Mouse (Mus musculus) MEL (cell line): Measurements from ENCODE around the gene Gm5485. TPM values are rescaled to one million over a fixed set of nuclear protein-coding genes. Genes with fewer than 3 reads are reported as not detected.

Experiments
- DNase-seq: peaks from one replicate; pipeline ENCODE4 v3.0.0; 2011; ENCODE audit warnings: low read depth, low spot score
- H3K27ac ChIP-seq: 2 replicates; pipeline ENCODE4 v1.5.1; 2012; ENCODE audit warnings: low read depth, mild to moderate bottlenecking, control low read depth, low read length, moderate library complexity; ENCODE audit not compliant: control insufficient read depth
- H3K27me3 ChIP-seq, 2 experiments: fragments of 150-350 bp in 1 of 2; sonication (generic) in 1 of 2; 2 replicates each; pipeline ENCODE4 v1.6.1; 2012; ENCODE audit warnings: low read length in 2 of 2, mild to moderate bottlenecking in 2 of 2, improper control_type of control experiment in 1 of 2, moderate library complexity in 1 of 2; ENCODE audit not compliant: insufficient read depth in 2 of 2, control insufficient read depth in 1 of 2
- H3K36me3 ChIP-seq, 2 experiments: 2 replicates each; pipeline ENCODE4 v1.6.1; 2012 to 2014; ENCODE audit warnings: low read length in 2 of 2, improper control_type of control experiment in 1 of 2, inconsistent platforms in 1 of 2, mild to moderate bottlenecking in 1 of 2; ENCODE audit not compliant: insufficient read depth in 2 of 2, control insufficient read depth in 1 of 2
- H3K4me1 ChIP-seq, 2 experiments: fragments of 150-350 bp in 1 of 2; sonication (generic) in 1 of 2; 2 replicates each; pipeline ENCODE4 v1.6.1; 2012; ENCODE audit warnings: low read length in 2 of 2, improper control_type of control experiment in 1 of 2, mild to moderate bottlenecking in 1 of 2; ENCODE audit not compliant: insufficient read depth in 2 of 2, control insufficient read depth in 1 of 2
- H3K4me3 ChIP-seq, 2 experiments: fragments of 150-350 bp in 1 of 2; sonication (generic) in 1 of 2; 2 replicates each; pipeline ENCODE4 v1.5.1; 2012; ENCODE audit warnings: low read depth in 2 of 2, low read length in 2 of 2, mild to moderate bottlenecking in 2 of 2, moderate library complexity in 2 of 2, control low read depth in 1 of 2, improper control_type of control experiment in 1 of 2; ENCODE audit not compliant: control insufficient read depth in 1 of 2, insufficient read depth in 1 of 2
- H3K79me2 ChIP-seq: 2 replicates; pipeline ENCODE4 v1.6.1; 2012; ENCODE audit warnings: mild to moderate bottlenecking, low read length, moderate library complexity; ENCODE audit not compliant: control insufficient read depth, poor library complexity, insufficient read depth
- H3K9ac ChIP-seq: 2 replicates; pipeline ENCODE4 v1.6.1; 2012; ENCODE audit warnings: low read depth, mild to moderate bottlenecking, control low read depth, low read length, moderate library complexity; ENCODE audit not compliant: control insufficient read depth, poor library complexity, severe bottlenecking
- H3K9me3 ChIP-seq: fragments of 150-350 bp; sonication (generic); replicated peaks from 2 replicates; pipeline ENCODE4 v1.6.1; 2012; ENCODE audit warnings: mild to moderate bottlenecking, low read length, improper control_type of control experiment, moderate library complexity; ENCODE audit not compliant: insufficient read depth
- BHLHE40 ChIP-seq: IDR thresholded peaks from 2 replicates; pipeline ENCODE4 v1.6.1; 2012; ENCODE audit warnings: low read depth, mild to moderate bottlenecking, inconsistent platforms, low read length, improper control_type of control experiment, borderline replicate concordance
- CHD1 ChIP-seq: IDR thresholded peaks from 2 replicates; pipeline ENCODE4 v1.6.1; 2012; ENCODE audit warnings: low read depth, mild to moderate bottlenecking, inconsistent platforms, low read length, improper control_type of control experiment
- CTCF ChIP-seq, 3 experiments: IDR thresholded peaks in 2 of 3; conservative IDR thresholded peaks in 1 of 3; 2 replicates each; pipeline ENCODE4 v1.5.1; 2011 to 2012; ENCODE audit warnings: low read length in 3 of 3, low read depth in 2 of 3, mild to moderate bottlenecking in 2 of 3, improper control_type of control experiment in 1 of 3, inconsistent platforms in 1 of 3, mixed read lengths in 1 of 3, moderate library complexity in 1 of 3; ENCODE audit not compliant: control insufficient read depth in 1 of 3, insufficient read depth in 1 of 3, poor library complexity in 1 of 3, severe bottlenecking in 1 of 3
- ELF1 ChIP-seq: IDR thresholded peaks from 2 replicates; pipeline ENCODE4 v1.6.1; 2014; ENCODE audit warnings: low read depth, mild to moderate bottlenecking, inconsistent platforms, low read length, improper control_type of control experiment, moderate library complexity
- ETS1 ChIP-seq: IDR thresholded peaks from 2 replicates; pipeline ENCODE4 v1.6.1; 2012; ENCODE audit warnings: low read depth, mild to moderate bottlenecking, inconsistent platforms, low read length, improper control_type of control experiment, moderate library complexity
- HCFC1 ChIP-seq: IDR thresholded peaks from 2 replicates; pipeline ENCODE4 v1.6.1; 2012; ENCODE audit warnings: low read depth, mild to moderate bottlenecking, inconsistent platforms, low read length, improper control_type of control experiment, moderate library complexity
- MAZ ChIP-seq: IDR thresholded peaks from 2 replicates; pipeline ENCODE4 v1.6.1; 2012; ENCODE audit warnings: low read depth, mild to moderate bottlenecking, inconsistent platforms, low read length, improper control_type of control experiment
- MXI1 ChIP-seq: IDR thresholded peaks from 2 replicates; pipeline ENCODE4 v1.6.1; 2011; ENCODE audit warnings: mild to moderate bottlenecking, low read depth, low read length, improper control_type of control experiment
- MYC ChIP-seq: IDR thresholded peaks from 2 replicates; pipeline ENCODE4 v1.6.1; 2011; ENCODE audit warnings: low read depth, mild to moderate bottlenecking, low read length, improper control_type of control experiment, moderate library complexity
- NELFE ChIP-seq: IDR thresholded peaks from 2 replicates; pipeline ENCODE4 v1.6.1; 2011; ENCODE audit warnings: low read depth, low read length, improper control_type of control experiment
- NRF1 ChIP-seq: IDR thresholded peaks from 2 replicates; pipeline ENCODE4 v1.6.1; 2014; ENCODE audit warnings: low read depth, mild to moderate bottlenecking, inconsistent platforms, low read length, improper control_type of control experiment, moderate library complexity; ENCODE audit not compliant: poor library complexity, insufficient read depth, severe bottlenecking
- POLR2AphosphoS2 ChIP-seq: IDR thresholded peaks from 2 replicates; pipeline ENCODE4 v1.6.1; 2011; ENCODE audit warnings: low read length, improper control_type of control experiment
- POLR2AphosphoS5 ChIP-seq: IDR thresholded peaks from 2 replicates; pipeline ENCODE4 v1.6.1; 2012; ENCODE audit warnings: low read depth, borderline replicate concordance, mild to moderate bottlenecking, inconsistent platforms, low read length, moderate library complexity, mixed read lengths
- RCOR1 ChIP-seq: IDR thresholded peaks from 2 replicates; pipeline ENCODE4 v1.6.1; 2012; ENCODE audit warnings: low read depth, mild to moderate bottlenecking, inconsistent platforms, low read length, improper control_type of control experiment
- SIN3A ChIP-seq: IDR thresholded peaks from 2 replicates; pipeline ENCODE4 v1.6.1; 2012; ENCODE audit warnings: low read length, improper control_type of control experiment, inconsistent platforms
- TAL1 ChIP-seq: IDR thresholded peaks from 2 replicates; pipeline ENCODE4 v1.6.1; 2012; ENCODE audit warnings: mild to moderate bottlenecking, inconsistent platforms, low read length, moderate library complexity, mixed read lengths
- UBTF ChIP-seq: IDR thresholded peaks from 2 replicates; pipeline ENCODE4 v1.6.1; 2012; ENCODE audit warnings: low read depth, mild to moderate bottlenecking, inconsistent platforms, low read length, improper control_type of control experiment, moderate library complexity, borderline replicate concordance; ENCODE audit not compliant: insufficient read depth
- USF1 ChIP-seq: IDR thresholded peaks from 2 replicates; pipeline ENCODE4 v1.6.1; 2014; ENCODE audit warnings: low read depth, mild to moderate bottlenecking, inconsistent platforms, low read length, improper control_type of control experiment, moderate library complexity
- USF2 ChIP-seq, 2 experiments: IDR thresholded peaks; 2 replicates each; pipeline ENCODE4 v1.6.1; 2011 to 2012; ENCODE audit warnings: improper control_type of control experiment in 2 of 2, low read length in 2 of 2, borderline replicate concordance in 1 of 2, inconsistent platforms in 1 of 2, low read depth in 1 of 2, mild to moderate bottlenecking in 1 of 2; ENCODE audit not compliant: insufficient read depth in 1 of 2
- ZKSCAN1 ChIP-seq: IDR thresholded peaks from 2 replicates; pipeline ENCODE4 v1.6.1; 2012; ENCODE audit warnings: low read depth, mild to moderate bottlenecking, inconsistent platforms, low read length, improper control_type of control experiment, moderate library complexity
- ZNF384 ChIP-seq: IDR thresholded peaks from 2 replicates; pipeline ENCODE4 v1.6.1; 2012; ENCODE audit warnings: low read depth, mild to moderate bottlenecking, inconsistent platforms, low read length, improper control_type of control experiment
- polyA plus RNA-seq, 2 experiments: library from polyadenylated mRNA; stranded (reverse) in 1 of 2; unstranded in 1 of 2; fragments of >175 nt in 1 of 2; fragments of >200 nt in 1 of 2; gene quantifications; 2 replicates each; pipeline versions ENCODE4 v1.2.1 to v1.2.4; 2012; ENCODE audit warnings: low replicate concordance in 2 of 2, low read depth in 1 of 2; ENCODE audit not compliant: insufficient read length in 2 of 2, insufficient read depth in 1 of 2, missing spikeins in 1 of 2
- total RNA-seq: library from RNA; depleted of rRNA; stranded (reverse); fragments of 300-350 nt; gene quantifications from 2 replicates; pipeline ENCODE4 v1.2.3, GENCODE M21; 2012

Gm5485 gene
- total and polyA plus RNA-seq, 3 experiments = not detected

DNA sequence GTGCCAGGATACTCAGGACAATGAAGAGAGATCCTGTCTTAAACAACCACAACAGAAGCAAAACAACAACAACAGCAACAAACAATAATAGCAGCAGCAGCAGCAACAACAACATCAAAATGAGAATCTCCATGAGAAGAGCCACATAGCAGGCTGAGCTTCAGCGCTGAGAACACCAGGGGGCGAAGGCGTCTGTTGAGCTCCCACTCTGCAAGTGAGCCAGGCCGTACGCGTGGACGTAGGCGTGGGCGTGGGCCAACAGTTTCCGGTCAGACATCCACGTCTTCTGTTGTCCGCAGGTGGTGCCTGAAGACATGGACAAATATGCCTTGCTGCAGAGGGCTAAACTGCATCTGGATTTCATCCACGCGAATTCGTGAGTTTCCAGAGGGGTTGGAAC, 18.8 kb upstream of the Gm5485 start, which contains the start of gene Morc1:
TSS of gene Morc1 (plus strand) at position 211 of the 400 bp plus-strand sequence.
- Histone ChIP-seq H3K4me1 (no peaks in the 10 kb centered on the region), H3K36me3 (no peaks in the 10 kb centered on the region), H3K9ac (no peak within 1 kb of the TSS), H3K79me2 (no peaks in the 10 kb centered on the region), H3K4me3 (no peak within 1 kb of the TSS), H3K9me3 (no peaks in the 10 kb centered on the region), H3K27me3 (no peaks in the 10 kb centered on the region), H3K27ac (no peak within 1 kb of the TSS)
- DNase-seq = no peak
- no peak for TF ChIP-seq NRF1
- TF ChIP-seq ETS1 = no peak
- TF ChIP-seq UBTF = no peak
- TF ChIP-seq MAZ = no peak
- TF ChIP-seq USF2 (IDR thresholded peaks at IDR 0.05; ENCODE audit: borderline replicate concordance in 1 of 2, insufficient read depth in 1 of 2, low read depth in 1 of 2, low read length in 2 of 2) = no peak
- TF ChIP-seq TAL1 = no peak
- TF ChIP-seq MYC = no peak
- TF ChIP-seq ZNF384 = no peak
- no peak for TF ChIP-seq SIN3A
- TF ChIP-seq RCOR1 = no peak
- TF ChIP-seq ELF1 = no peak
- TF ChIP-seq CHD1 = no peak

DNA sequence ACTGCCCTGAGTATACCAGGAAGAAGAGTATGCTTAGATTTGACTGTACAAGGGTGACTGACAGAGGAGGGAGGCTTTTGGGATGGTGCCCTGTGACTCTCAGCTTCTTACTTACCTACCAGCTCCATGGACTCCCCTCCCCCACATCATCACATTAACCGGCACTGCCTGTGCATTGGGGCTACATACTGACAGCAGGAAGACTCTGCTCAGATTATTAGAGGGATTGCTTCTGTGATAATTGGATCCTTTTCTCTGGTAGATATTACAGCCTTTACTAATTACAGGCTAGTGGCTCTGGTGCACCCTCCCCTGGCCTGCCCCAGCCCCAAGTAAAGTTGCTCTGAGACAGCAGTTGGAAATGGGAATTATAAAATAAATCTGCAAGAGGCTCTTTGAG, 17.2 kb upstream of the Gm5485 start:
- no peaks in the 10 kb centered on the region for H3K79me2 ChIP-seq
- H3K36me3 ChIP-seq = no peaks in the 10 kb centered on the region
- no peaks in the 10 kb centered on the region for H3K9me3 ChIP-seq
- no peaks in the 10 kb centered on the region for H3K27me3 ChIP-seq
- H3K27ac ChIP-seq = no peak overlapping the region
- no peak for DNase-seq
- H3K4me1 ChIP-seq = no peaks in the 10 kb centered on the region
- no peak overlapping the region for H3K9ac ChIP-seq
- no peak for TF ChIP-seq CTCF (IDR thresholded peaks at IDR 0.05 in 2 of 3, conservative IDR thresholded peaks at IDR 0.05 in 1 of 3; ENCODE audit: control insufficient read depth in 1 of 3, insufficient read depth in 1 of 3, low read depth in 2 of 3, low read length in 3 of 3, poor library complexity in 1 of 3, severe bottlenecking in 1 of 3)
- TF ChIP-seq UBTF = no peak
- no peak for TF ChIP-seq POLR2AphosphoS5
- TF ChIP-seq MXI1 = no peak
- no peak for TF ChIP-seq SIN3A
- no peak for TF ChIP-seq CHD1
- TF ChIP-seq USF1 = no peak
- no peak for TF ChIP-seq HCFC1
- no peak for TF ChIP-seq POLR2AphosphoS2
- no peak for TF ChIP-seq ZKSCAN1
- no peak for TF ChIP-seq BHLHE40
- TF ChIP-seq NELFE = no peak
- no peak for TF ChIP-seq ELF1
- TF ChIP-seq MYC = no peak
- no peak overlapping the region for H3K4me3 ChIP-seq
